Mouse (Mus musculus): ENCODE results near the gene Lamb2. TPM values are rescaled to one million over a fixed set of nuclear protein-coding genes. Genes with fewer than 3 reads are reported as not detected.

The Lamb2 gene
- polyA plus RNA-seq, 1 experiment from 2014 or later = 62.6 TPM

GRCm38 (mm10) chr9:108485301-108485875 lies 5.9 kb downstream of the Lamb2 start:
- WGBS = 95% methylated on average over 19 of the region's 19 CpGs
- ATAC-seq (ENCODE audit: low FRiP score, low read depth) = no peak
- H3K36me3 ChIP-seq = peaks cover 88% of the 10 kb centered on the region

GRCm38 (mm10) chr9:108486973-108487530 lies 7.5 kb downstream of the Lamb2 start:
- peaks cover 16% of the 10 kb centered on the region for H3K4me1 ChIP-seq
- no peak for ATAC-seq (ENCODE audit: low FRiP score, low read depth)
- H3K27me3 ChIP-seq = no peaks in the 10 kb centered on the region
- peaks cover 79% of the 10 kb centered on the region for H3K36me3 ChIP-seq
- H3K9ac ChIP-seq = no peak overlapping the region
- no peak overlapping the region for H3K4me3 ChIP-seq
- H3K9me3 ChIP-seq = no peaks in the 10 kb centered on the region
- WGBS = 93% methylated on average over 8 of the region's 8 CpGs
- H3K27ac ChIP-seq = no peak overlapping the region
- H3K4me2 ChIP-seq (replicated peaks) = no peak overlapping the region

More at GRCm38 (mm10) chr9:108485301-108485875, 5.9 kb downstream of the Lamb2 start:
- Histone ChIP-seq H3K9ac (no peak overlapping the region), H3K9me3 (no peaks in the 10 kb centered on the region), H3K4me1 (peaks cover 20% of the 10 kb centered on the region), H3K27ac (no peak overlapping the region), H3K27me3 (no peaks in the 10 kb centered on the region), H3K4me2 (replicated peaks) (no peak overlapping the region), H3K4me3 (no peak overlapping the region)

GRCm38 (mm10) chr9:108488403-108488802 lies 8.9 kb downstream of the Lamb2 start:
- H3K9ac ChIP-seq = no peak overlapping the region
- H3K9me3 ChIP-seq = no peaks in the 10 kb centered on the region
- 97% methylated on average over 17 of the region's 17 CpGs for WGBS
- no peak overlapping the region for H3K27ac ChIP-seq
- peaks cover 26% of the 10 kb centered on the region for H3K4me1 ChIP-seq
- peaks cover 79% of the 10 kb centered on the region for H3K36me3 ChIP-seq
- H3K27me3 ChIP-seq = no peaks in the 10 kb centered on the region
- no peak overlapping the region for H3K4me2 ChIP-seq (replicated peaks)
- no peak overlapping the region for H3K4me3 ChIP-seq
- no peak for ATAC-seq (ENCODE audit: low FRiP score, low read depth)

- no peak overlapping the region for H3K27ac ChIP-seq
- H3K36me3 ChIP-seq = peaks cover 79% of the 10 kb centered on the region
- no peaks in the 10 kb centered on the region for H3K27me3 ChIP-seq
- H3K4me1 ChIP-seq = peaks cover 26% of the 10 kb centered on the region
- WGBS = 97% methylated on average over 20 of the region's 20 CpGs
- H3K9ac ChIP-seq = peak overlapping the region; percentile 25; the same call in 1 of the 2 replicates
- ATAC-seq (ENCODE audit: low FRiP score, low read depth) = no peak
- no peaks in the 10 kb centered on the region for H3K9me3 ChIP-seq
- H3K4me2 ChIP-seq (replicated peaks) = no peak overlapping the region
- no peak overlapping the region for H3K4me3 ChIP-seq
These were observed 9.7 kb downstream of the Lamb2 start for GRCm38 (mm10) chr9:108489215-108489614.

GRCm38 (mm10) chr9:108489702-108490558 lies 10.4 kb downstream of the Lamb2 start:
- Histone ChIP-seq H3K9ac (peak overlapping the region; percentile 65), H3K4me2 (replicated peaks) (peak overlapping the region; percentile 95), H3K4me3 (peak overlapping the region; percentile 98), H3K27me3 (no peaks in the 10 kb centered on the region), H3K9me3 (no peaks in the 10 kb centered on the region), H3K4me1 (peaks cover 26% of the 10 kb centered on the region), H3K36me3 (peaks cover 81% of the 10 kb centered on the region), H3K27ac (peak overlapping the region; percentile 95)
- WGBS = 62% methylated on average over 26 of the region's 26 CpGs
- no peak; the same call in 1 of the 2 replicates for ATAC-seq (ENCODE audit: low FRiP score, low read depth)

GRCm38 (mm10) chr9:108490559-108491285 lies 11.2 kb downstream of the Lamb2 start, which contains the start of gene Usp19:
Gene Usp19 (plus strand): TSS chr9:108490602.
- H3K9me3 ChIP-seq = no peaks in the 10 kb centered on the region
- WGBS = under 1% methylated on average over 66 of the region's 69 CpGs
- peaks cover 26% of the 10 kb centered on the region for H3K4me1 ChIP-seq
- H3K9ac ChIP-seq = peak within 1 kb of the TSS; percentile 97
- no peaks in the 10 kb centered on the region for H3K27me3 ChIP-seq
- peak within 1 kb of the TSS; percentile 98 for H3K4me3 ChIP-seq
- peak within 1 kb of the TSS; percentile 95 for H3K27ac ChIP-seq
- H3K36me3 ChIP-seq = peaks cover 81% of the 10 kb centered on the region
- peak within 1 kb of the TSS; percentile 95 for H3K4me2 ChIP-seq (replicated peaks)
- ATAC-seq (ENCODE audit: low FRiP score, low read depth) = peak; percentile 95

GRCm38 (mm10) chr9:108491286-108491580 lies 11.7 kb downstream of the Lamb2 start:
- WGBS = 7% methylated on average over 12 of the region's 12 CpGs
- Histone ChIP-seq H3K4me1 (peaks cover 26% of the 10 kb centered on the region), H3K9me3 (no peaks in the 10 kb centered on the region), H3K9ac (peak overlapping the region; percentile 97), H3K36me3 (peaks cover 81% of the 10 kb centered on the region), H3K4me2 (replicated peaks) (peak overlapping the region; percentile 95), H3K27me3 (no peaks in the 10 kb centered on the region), H3K4me3 (peak overlapping the region; percentile 98), H3K27ac (peak overlapping the region; percentile 95)
- ATAC-seq (ENCODE audit: low FRiP score, low read depth) = no peak

- no peak overlapping the region for H3K27ac ChIP-seq
- no peaks in the 10 kb centered on the region for H3K9me3 ChIP-seq
- ATAC-seq (ENCODE audit: low FRiP score, low read depth) = no peak
- H3K9ac ChIP-seq = peak overlapping the region; percentile 97
- WGBS = 87% methylated on average over 16 of the region's 16 CpGs
- peak overlapping the region; percentile 95 for H3K4me2 ChIP-seq (replicated peaks)
- peaks cover 26% of the 10 kb centered on the region for H3K4me1 ChIP-seq
- peaks cover 81% of the 10 kb centered on the region for H3K36me3 ChIP-seq
- H3K4me3 ChIP-seq = peak overlapping the region; percentile 98
- H3K27me3 ChIP-seq = no peaks in the 10 kb centered on the region
These were observed 12.7 kb downstream of the Lamb2 start for GRCm38 (mm10) chr9:108492043-108492750.

GRCm38 (mm10) chr9:108493246-108493645 lies 13.7 kb downstream of the Lamb2 start:
- no peak overlapping the region for H3K4me2 ChIP-seq (replicated peaks)
- no peak overlapping the region for H3K27ac ChIP-seq
- H3K4me3 ChIP-seq = no peak overlapping the region
- peaks cover 81% of the 10 kb centered on the region for H3K36me3 ChIP-seq
- peaks cover 26% of the 10 kb centered on the region for H3K4me1 ChIP-seq
- H3K9ac ChIP-seq = no peak overlapping the region
- WGBS = 97% methylated on average over 8 of the region's 8 CpGs
- ATAC-seq (ENCODE audit: low FRiP score, low read depth) = no peak
- H3K9me3 ChIP-seq = no peaks in the 10 kb centered on the region
- H3K27me3 ChIP-seq = no peaks in the 10 kb centered on the region

GRCm38 (mm10) chr9:108494146-108494825 lies 14.8 kb downstream of the Lamb2 start:
- Histone ChIP-seq H3K27ac (no peak overlapping the region), H3K4me3 (no peak overlapping the region), H3K9me3 (no peaks in the 10 kb centered on the region), H3K36me3 (peaks cover 81% of the 10 kb centered on the region), H3K27me3 (no peaks in the 10 kb centered on the region), H3K4me2 (replicated peaks) (no peak overlapping the region), H3K9ac (no peak overlapping the region), H3K4me1 (peaks cover 26% of the 10 kb centered on the region)
- ATAC-seq (ENCODE audit: low FRiP score, low read depth) = no peak
- 93% methylated on average over 19 of the region's 19 CpGs for WGBS

GRCm38 (mm10) chr9:108494905-108495304 lies 15.4 kb downstream of the Lamb2 start:
- no peak overlapping the region for H3K4me3 ChIP-seq
- no peaks in the 10 kb centered on the region for H3K27me3 ChIP-seq
- no peak overlapping the region for H3K27ac ChIP-seq
- no peak overlapping the region for H3K4me2 ChIP-seq (replicated peaks)
- no peak overlapping the region for H3K9ac ChIP-seq
- peaks cover 81% of the 10 kb centered on the region for H3K36me3 ChIP-seq
- WGBS = 83% methylated on average over 10 of the region's 10 CpGs
- peaks cover 22% of the 10 kb centered on the region for H3K4me1 ChIP-seq
- ATAC-seq (ENCODE audit: low FRiP score, low read depth) = no peak
- H3K9me3 ChIP-seq = no peaks in the 10 kb centered on the region

All from limb, embryonic 13.5 days (tissue).